Mouse (Mus musculus) left cerebral cortex, adult 9 months (tissue): ENCODE measurements at regions not wholly inside any gene's neighbourhood (a gene's known extent, or its start where the extent isn't known, plus 50 kb on each side); places are given as distances from the start of the nearest gene placed in this dataset.

Experiments
- DNase-seq, 2 experiments: peaks; one replicate each; pipeline ENCODE4 v3.0.0; 2022; ENCODE audit warnings: low spot score in 2 of 2

- no peak for DNase-seq
These were observed 332.1 kb upstream of the Nfe2l3 start for GRCm38 (mm10) chr6:51100341-51100740.

DNA sequence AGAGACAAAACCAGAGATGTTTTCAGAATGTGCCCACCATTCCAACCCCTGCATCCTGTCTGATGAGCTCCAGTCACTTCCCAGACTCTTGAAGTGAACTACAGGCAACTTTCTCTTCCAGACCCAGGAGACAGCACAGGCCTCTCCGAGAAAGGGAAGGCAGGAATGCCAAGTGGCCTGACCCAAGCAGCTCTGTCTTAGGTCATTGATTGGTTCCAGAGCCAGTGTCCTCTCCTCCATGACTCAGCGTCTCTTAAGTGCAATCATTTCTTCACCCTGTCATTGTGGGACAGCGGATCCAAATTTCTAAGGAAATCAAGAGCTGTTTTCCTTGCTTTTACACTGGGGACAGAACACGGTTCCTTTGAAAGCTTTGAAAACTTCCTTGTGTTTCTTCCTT lies 329.2 kb upstream of the Nfe2l3 start:
- no peak for DNase-seq

DNA sequence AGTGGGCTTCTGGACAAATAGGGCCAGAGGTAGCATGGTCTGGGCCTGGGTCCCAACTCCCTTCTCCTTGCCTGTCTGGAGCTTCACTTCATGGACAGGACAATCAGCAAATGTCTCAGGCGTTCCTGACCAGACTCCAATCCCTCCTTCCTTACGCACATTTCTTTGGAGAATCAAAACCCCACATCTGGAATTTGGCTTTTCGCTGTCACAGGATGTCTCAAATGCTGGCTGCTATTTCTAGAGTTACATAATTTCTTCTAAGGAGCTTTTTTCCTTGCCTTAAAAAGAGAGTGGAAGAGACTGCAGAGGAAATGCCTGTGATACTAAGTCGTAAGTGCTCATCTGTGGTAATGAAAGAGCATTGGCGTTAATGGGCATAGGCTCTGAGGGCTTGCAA lies 328.1 kb upstream of the Nfe2l3 start:
- no peak for DNase-seq

DNA sequence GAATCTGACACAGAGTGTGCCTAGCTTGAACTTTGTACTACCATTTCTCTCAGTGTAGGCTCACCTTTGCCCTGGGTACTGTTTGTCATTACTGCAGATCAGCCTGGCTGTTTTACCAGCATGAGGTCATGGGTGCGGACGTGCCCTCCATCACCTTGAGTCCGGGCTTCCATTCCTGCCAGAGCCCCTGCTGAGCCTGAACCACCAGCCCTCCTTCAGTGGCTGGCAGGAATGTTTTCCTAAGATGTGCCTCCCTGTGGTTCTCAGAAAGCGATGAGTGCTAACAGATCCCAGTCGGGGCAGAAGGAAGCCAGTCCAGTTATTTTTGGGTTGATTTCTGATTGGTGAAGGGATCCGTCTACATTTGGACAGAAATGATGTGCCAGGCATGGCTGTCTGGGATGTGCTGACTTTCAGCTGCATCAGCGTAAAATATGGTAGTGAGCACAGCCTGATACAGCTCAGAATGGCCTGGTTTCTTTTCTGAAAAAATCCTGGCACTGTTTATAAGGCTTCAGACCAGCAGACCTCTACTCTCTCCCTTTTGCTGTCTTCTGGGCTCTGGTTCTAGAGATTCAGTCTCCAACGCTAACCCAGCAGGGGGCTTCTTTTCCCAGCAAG lies 324.0 kb upstream of the Nfe2l3 start:
- no peak for DNase-seq

GRCm38 (mm10) chr6:51110596-51110995 lies 321.9 kb upstream of the Nfe2l3 start:
- no peak for DNase-seq

DNA sequence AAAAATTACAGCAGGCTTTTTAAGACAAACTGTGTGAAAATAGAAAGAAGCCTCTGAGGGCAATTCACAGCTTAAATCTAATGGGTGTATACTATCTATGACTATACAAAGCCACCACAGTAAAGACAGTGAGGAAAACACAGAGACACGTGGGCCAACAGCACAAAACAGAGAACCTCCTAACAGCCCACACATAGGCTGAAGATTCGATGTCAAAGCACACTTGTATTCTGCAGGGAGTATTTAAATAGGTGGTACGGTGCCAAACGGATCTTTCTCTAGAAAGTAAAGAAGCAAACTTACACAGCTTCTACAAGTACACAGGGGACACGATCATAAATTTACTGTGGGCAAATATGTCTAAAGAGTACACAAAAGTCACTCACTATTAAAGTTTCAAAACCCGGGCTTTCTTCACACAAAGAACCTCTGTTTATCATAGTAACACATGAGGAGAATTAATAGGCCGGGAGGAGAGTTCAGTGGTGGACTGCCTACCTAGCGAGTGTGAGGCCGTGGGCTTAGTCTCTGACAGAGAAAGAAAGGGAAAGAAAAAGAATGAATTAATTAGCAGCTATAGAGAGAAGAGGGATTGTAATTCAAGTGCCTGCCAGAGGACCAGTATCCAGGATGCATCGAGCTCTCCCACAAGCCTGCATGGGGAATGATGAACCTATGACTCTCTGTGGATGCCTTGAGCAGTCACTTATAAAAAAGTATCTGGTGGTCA lies 317.7 kb upstream of the Nfe2l3 start:
- DNase-seq = no peak

- no peak for DNase-seq
These were observed 313.5 kb upstream of the Nfe2l3 start for GRCm38 (mm10) chr6:51118833-51119535.

DNA sequence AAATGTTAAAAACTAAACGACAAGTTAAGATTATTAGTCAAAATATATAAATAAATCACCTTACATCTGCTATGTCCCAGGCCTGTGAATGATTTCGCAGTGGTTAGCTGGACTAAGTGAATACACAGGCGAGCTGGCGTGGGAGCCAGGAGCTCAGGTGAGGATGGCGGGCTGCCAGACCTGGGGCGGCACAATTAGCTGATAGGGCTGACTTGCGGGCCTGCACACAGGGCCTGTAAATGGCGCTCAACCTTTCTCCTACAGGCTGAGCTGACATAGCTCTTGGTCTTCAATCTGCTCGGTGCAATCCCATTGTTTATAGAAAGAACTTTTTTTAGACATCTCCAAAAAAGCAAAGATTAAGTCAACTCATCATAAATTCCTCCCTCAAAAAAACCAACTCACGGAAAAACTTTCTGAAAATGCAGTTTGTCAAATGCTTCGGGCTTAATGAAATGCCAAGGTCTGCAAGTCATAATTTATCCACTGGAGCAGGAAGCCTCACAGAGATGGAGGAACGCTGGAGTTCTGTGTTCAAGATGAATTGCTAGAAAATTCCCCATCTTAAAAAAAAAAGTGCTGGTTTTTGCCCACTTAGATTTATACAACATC lies 312.7 kb upstream of the Nfe2l3 start:
- no peak for DNase-seq

DNA sequence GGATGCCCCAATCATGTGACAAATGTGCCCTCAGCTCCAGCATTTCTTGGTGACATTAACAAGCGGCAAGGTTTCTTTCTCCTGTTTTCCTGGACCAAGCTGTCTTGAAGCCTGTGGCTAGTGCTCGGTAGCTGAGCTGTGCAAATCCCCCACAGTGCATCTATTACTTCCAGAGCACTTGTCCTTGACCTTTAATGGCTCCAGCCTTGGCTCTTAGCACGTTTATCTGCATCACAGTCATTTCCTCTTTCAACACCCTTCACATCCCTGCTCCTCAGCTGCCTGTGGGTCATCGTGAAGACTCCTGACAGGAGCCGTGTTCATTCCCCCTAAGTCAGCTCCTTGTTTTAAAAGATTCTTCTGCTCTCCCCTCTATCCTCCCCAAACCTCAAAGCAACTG lies 309.5 kb upstream of the Nfe2l3 start:
- DNase-seq = no peak

DNA sequence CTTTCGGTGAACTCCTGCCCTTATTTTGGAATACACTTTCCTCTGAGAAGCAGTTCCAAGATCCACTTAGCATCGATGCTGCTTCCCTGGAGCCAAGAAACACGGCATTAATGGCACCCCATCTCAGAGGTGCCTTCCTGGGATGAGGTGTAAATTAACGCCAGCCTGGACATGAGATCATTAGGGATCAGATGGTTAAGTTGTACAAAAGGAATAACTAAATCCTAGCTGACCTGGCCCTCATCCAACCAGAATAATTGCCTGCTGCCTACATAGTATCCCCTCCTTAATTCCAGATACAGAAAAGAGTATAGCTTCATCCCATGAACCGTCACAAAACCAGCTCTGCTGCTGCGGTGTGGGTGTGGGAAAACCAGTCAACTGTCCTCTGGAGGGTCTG lies 304.6 kb upstream of the Nfe2l3 start:
- DNase-seq = no peak

GRCm38 (mm10) chr6:51129096-51129495 lies 303.4 kb upstream of the Nfe2l3 start:
- no peak for DNase-seq

DNA sequence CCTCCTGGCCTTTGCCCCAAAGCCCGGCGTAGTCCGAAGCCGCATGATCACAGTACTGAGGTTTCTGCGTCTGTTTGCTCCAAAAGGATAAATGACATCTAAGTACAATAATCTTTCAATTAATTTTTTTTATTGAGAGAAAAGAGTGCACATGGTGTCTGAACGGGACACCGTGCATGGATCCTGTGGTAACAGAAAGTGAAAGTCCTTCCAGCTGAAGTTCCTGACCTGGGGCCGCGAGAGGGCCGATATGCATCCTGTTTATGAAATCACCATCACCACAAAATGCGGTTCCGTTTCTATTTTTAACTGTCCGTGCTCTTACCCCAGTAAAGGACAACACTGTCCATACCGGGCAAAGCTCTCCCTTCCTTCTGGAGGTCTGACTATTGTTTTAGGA lies 302.9 kb upstream of the Nfe2l3 start:
- no peak for DNase-seq

DNA sequence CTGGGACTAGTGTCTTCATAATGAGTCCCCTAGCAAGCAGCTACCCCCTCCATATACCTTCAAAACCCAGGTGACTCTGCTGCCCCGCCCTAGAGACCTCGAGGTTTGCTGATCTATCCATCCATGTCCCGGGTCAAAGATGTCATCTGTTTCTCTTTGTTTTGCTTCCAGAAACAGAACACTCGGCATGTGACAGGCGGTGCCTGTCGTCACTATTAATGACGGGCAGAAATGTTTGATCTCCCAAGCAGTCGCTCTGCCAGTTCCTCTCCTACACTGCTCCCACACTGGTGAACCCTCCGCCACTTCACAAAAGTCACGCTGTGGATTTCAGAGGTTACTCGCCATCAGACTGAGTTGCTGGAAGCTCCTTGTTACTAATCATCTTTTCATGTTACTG lies 287.7 kb upstream of the Nfe2l3 start:
- no peak for DNase-seq

DNA sequence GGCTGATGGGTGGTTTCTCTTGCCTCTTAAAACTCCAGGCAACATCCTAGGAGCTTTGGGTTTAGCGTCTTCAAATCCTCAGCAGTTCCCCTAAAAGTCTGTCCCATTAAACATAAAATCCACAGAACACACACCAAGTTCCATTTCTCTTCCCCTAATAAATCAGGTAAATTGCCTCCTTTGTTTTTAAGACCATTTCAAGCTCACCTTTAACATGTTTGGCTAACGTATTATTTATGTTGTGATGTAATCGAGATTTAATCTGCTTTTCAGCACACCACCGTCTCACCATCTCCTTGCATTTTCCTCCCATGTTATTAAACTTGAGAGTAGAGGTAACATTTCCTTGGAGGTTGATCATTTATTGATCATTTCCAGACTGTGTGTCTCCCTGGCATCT lies 286.6 kb upstream of the Nfe2l3 start:
- DNase-seq = no peak

GRCm38 (mm10) chr6:51148821-51149220 lies 283.6 kb upstream of the Nfe2l3 start:
- DNase-seq = no peak

- no peak for DNase-seq
These were observed 282.4 kb upstream of the Nfe2l3 start for GRCm38 (mm10) chr6:51150066-51150465.

GRCm38 (mm10) chr6:51150486-51150885 lies 282.0 kb upstream of the Nfe2l3 start:
- DNase-seq = no peak

DNA sequence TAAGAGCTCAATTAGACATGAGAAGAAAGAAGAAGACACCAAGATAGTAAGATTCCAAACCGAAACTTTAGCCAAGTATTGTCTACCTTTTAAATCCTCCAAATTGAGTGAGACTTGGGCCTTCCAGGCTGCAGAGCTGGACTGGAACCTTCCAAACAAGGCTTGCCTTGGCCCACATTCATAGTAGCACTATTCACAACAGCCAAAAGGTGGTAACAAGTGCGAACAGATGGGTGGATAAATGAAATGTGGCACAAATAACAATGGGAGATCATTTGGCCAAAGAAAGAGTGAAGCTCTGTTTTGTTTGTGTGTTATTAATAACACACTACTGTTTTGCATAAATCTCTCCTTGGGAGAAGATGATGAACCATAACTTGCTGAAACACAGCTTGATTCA lies 281.6 kb upstream of the Nfe2l3 start:
- no peak for DNase-seq

DNA sequence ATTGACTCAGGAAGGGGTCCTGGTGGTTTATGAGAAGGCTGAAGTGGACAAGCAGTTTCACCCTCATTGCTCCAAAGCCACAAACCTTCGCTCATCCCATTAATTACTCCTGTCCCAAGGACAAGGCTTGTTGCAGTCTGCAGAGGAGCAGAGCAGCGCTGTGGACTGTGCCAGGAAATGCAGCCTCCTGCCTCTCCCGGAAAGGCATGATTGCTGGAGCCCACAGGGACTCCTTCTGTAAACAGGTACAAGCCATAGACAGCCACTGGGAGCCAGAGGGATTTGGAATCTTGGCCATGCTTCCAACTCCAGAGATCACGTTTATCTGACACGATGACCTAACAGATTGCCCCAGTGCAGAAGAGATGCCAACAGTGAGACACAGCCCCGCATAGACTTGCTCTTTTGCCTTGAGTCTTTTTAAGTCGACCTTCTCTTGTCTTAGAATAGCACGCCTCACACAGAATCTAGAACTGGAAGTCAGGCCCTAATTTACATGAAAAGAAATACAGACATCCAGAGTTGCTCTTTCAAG lies 275.6 kb upstream of the Nfe2l3 start:
- no peak for DNase-seq

GRCm38 (mm10) chr6:51161149-51161548 lies 271.3 kb upstream of the Nfe2l3 start:
- no peak for DNase-seq

- DNase-seq = no peak
These were observed 270.0 kb upstream of the Nfe2l3 start for GRCm38 (mm10) chr6:51162208-51163082.
